Mouse (Mus musculus) lung, postnatal 0 days (tissue): ENCODE measurements around the gene Sf3b3. TPM values are rescaled to one million over a fixed set of nuclear protein-coding genes. Genes with fewer than 3 reads are reported as not detected.
A peak's percentile ranks its signal among the peaks of the same experiment; 100 is the strongest.
"Not testable (repeated sequence)": the region's sequence is repeated elsewhere in the genome, so short reads cannot be mapped to it uniquely, and the experiment has no call there.

Experiments used
- ATAC-seq: fragments of 200-750 bp; cut with Nextera tagmentation; 2 replicates; pipeline ENCODE4 v1.8.0; 2017; ENCODE audit warnings: moderate library complexity
- DNase-seq: peaks from one replicate; pipeline ENCODE4 v3.0.0-alpha.2; 2016; ENCODE audit warnings: low spot score
- H3K27ac ChIP-seq: fragments of 300-500 bp; sonication (generic); 2 replicates; pipeline ENCODE4 v1.5.1; 2014; ENCODE audit warnings: antibody characterized with exemption, mild to moderate bottlenecking, low read length, mixed read lengths
- H3K27me3 ChIP-seq: fragments of 300-500 bp; sonication (generic); replicated peaks from 2 replicates; pipeline ENCODE4 v1.6.1; 2014; ENCODE audit warnings: low read length, mixed read lengths; ENCODE audit not compliant: insufficient read depth
- H3K36me3 ChIP-seq: fragments of 300-500 bp; sonication (generic); 2 replicates; pipeline ENCODE4 v1.6.1; 2014; ENCODE audit warnings: low read length, mixed read lengths; ENCODE audit not compliant: insufficient read depth
- H3K4me1 ChIP-seq: fragments of 300-500 bp; sonication (generic); 2 replicates; pipeline ENCODE4 v1.6.1; 2014; ENCODE audit warnings: antibody characterized with exemption, low read depth, low read length, mixed read lengths; ENCODE audit not compliant: insufficient read depth
- H3K4me2 ChIP-seq: fragments of 300-500 bp; sonication (generic); replicated peaks from 2 replicates; pipeline ENCODE4 v1.6.1; 2014; ENCODE audit warnings: low read depth, mild to moderate bottlenecking, low read length, moderate library complexity, mixed read lengths
- H3K4me3 ChIP-seq: fragments of 300-500 bp; sonication (generic); 2 replicates; pipeline ENCODE4 v1.5.1; 2014; ENCODE audit warnings: low read depth, low read length
- H3K9ac ChIP-seq: fragments of 300-500 bp; sonication (generic); replicated peaks from 2 replicates; pipeline ENCODE4 v1.6.1; 2014; ENCODE audit warnings: low read depth, mild to moderate bottlenecking
- H3K9me3 ChIP-seq: fragments of 300-500 bp; sonication (generic); 2 replicates; pipeline ENCODE4 v1.6.1; 2016; ENCODE audit warnings: low read length, mixed read lengths
- CTCF ChIP-seq: IDR thresholded peaks from 2 replicates; pipeline ENCODE4 v1.5.1; 2016; ENCODE audit warnings: antibody characterized with exemption, mild to moderate bottlenecking
- EP300 ChIP-seq: IDR thresholded peaks from 2 replicates; pipeline ENCODE4 v1.6.1; 2016; ENCODE audit warnings: antibody characterized with exemption, mild to moderate bottlenecking, control low read depth
- WGBS: fragments of 180-500 bp; shearing (Covaris S2); extraction: QIAGEN DNeasy Blood & Tissue Kit; methylation state at CpG from one replicate; pipeline ENCODE4 v1.1.7; 2014; 5-methylcytosine and 5-hydroxymethylcytosine counted together
- polyA plus RNA-seq: library from polyadenylated mRNA; unstranded; fragments of >200 nt; fragmentation: Nextera tagmentation; extraction: Ambion mirVana; gene quantifications from 2 replicates; pipeline ENCODE4 v1.2.1, GENCODE M21; 2015

Gene Sf3b3
- polyA plus RNA-seq, 1 experiment from 2014 or later = 41.1 TPM

- peaks cover 42% of the 10 kb centered on the region for H3K36me3 ChIP-seq
These were observed 35.2 kb upstream of the Sf3b3 start for GRCm38 (mm10) chr8:110881741-110882310.

GRCm38 (mm10) chr8:110877862-110878261 lies 31.3 kb upstream of the Sf3b3 start:
- H3K4me2 ChIP-seq = no peak overlapping the region
- H3K4me1 ChIP-seq = no peaks in the 10 kb centered on the region
- no peak overlapping the region for H3K9ac ChIP-seq
- no peak for TF ChIP-seq EP300
- TF ChIP-seq CTCF = no peak
- H3K36me3 ChIP-seq = peaks cover 51% of the 10 kb centered on the region
- H3K4me3 ChIP-seq = no peak overlapping the region
- H3K27ac ChIP-seq = no peak overlapping the region
- H3K9me3 ChIP-seq = no peaks in the 10 kb centered on the region
- no peaks in the 10 kb centered on the region for H3K27me3 ChIP-seq
- ATAC-seq (no peak), DNase-seq (no peak)
- 80% methylated on average over 4 of the region's 4 CpGs for WGBS

More at GRCm38 (mm10) chr8:110881741-110882310, 35.2 kb upstream of the Sf3b3 start:
- no peak for ATAC-seq
- H3K4me2 ChIP-seq = no peak overlapping the region
- WGBS = 95% methylated on average over 10 of the region's 10 CpGs
- TF ChIP-seq EP300 = no peak
- TF ChIP-seq CTCF = no peak
- no peaks in the 10 kb centered on the region for H3K4me1 ChIP-seq
- no peak for DNase-seq
- no peak overlapping the region for H3K9ac ChIP-seq
- H3K9me3 ChIP-seq = no peaks in the 10 kb centered on the region
- H3K27me3 ChIP-seq = no peaks in the 10 kb centered on the region
- no peak overlapping the region for H3K4me3 ChIP-seq
- H3K27ac ChIP-seq = no peak overlapping the region

- H3K27me3 ChIP-seq = no peaks in the 10 kb centered on the region
- WGBS = 95% methylated on average over 2 of the region's 2 CpGs
- no peaks in the 10 kb centered on the region for H3K9me3 ChIP-seq
- ATAC-seq (no peak), DNase-seq (no peak)
- H3K27ac ChIP-seq = no peak overlapping the region
- H3K4me1 ChIP-seq = no peaks in the 10 kb centered on the region
- TF ChIP-seq EP300 (no peak), CTCF (no peak)
- no peak overlapping the region for H3K9ac ChIP-seq
- peaks cover 24% of the 10 kb centered on the region for H3K36me3 ChIP-seq
- H3K4me3 ChIP-seq = no peak overlapping the region
- no peak overlapping the region for H3K4me2 ChIP-seq
These were observed 23.9 kb upstream of the Sf3b3 start for GRCm38 (mm10) chr8:110870501-110870900.

- 96% methylated on average over 7 of the region's 7 CpGs for WGBS
These were observed 14.9 kb upstream of the Sf3b3 start for GRCm38 (mm10) chr8:110861347-110862025.

GRCm38 (mm10) chr8:110859651-110860501 lies 13.3 kb upstream of the Sf3b3 start:
- H3K4me2 ChIP-seq = no peak overlapping the region
- TF ChIP-seq EP300 = no peak
- peak; percentile 62 for TF ChIP-seq CTCF
- H3K9me3 ChIP-seq = no peaks in the 10 kb centered on the region
- no peak overlapping the region for H3K4me3 ChIP-seq
- DNase-seq (peak; percentile 26), ATAC-seq (no peak)
- H3K27me3 ChIP-seq = no peaks in the 10 kb centered on the region
- no peak overlapping the region for H3K27ac ChIP-seq
- WGBS = 75% methylated on average over 7 of the region's 7 CpGs
- no peak overlapping the region for H3K9ac ChIP-seq
- no peaks in the 10 kb centered on the region for H3K4me1 ChIP-seq
- peaks cover 42% of the 10 kb centered on the region; the same call in 1 of the 2 replicates for H3K36me3 ChIP-seq

More at GRCm38 (mm10) chr8:110861347-110862025, 14.9 kb upstream of the Sf3b3 start:
- ATAC-seq, H3K4me2 ChIP-seq, H3K27ac ChIP-seq, H3K9me3 ChIP-seq, DNase-seq, H3K9ac ChIP-seq, H3K4me1 ChIP-seq, H3K27me3 ChIP-seq, H3K4me3 ChIP-seq: not testable (repeated sequence)
- peaks cover 49% of the 10 kb centered on the region for H3K36me3 ChIP-seq

- DNase-seq (peak; percentile 28), ATAC-seq (no peak)
- H3K9me3 ChIP-seq = no peaks in the 10 kb centered on the region
- TF ChIP-seq CTCF (peak; percentile 42), EP300 (no peak)
- H3K4me1 ChIP-seq = no peaks in the 10 kb centered on the region
- WGBS = 84% methylated on average over 4 of the region's 5 CpGs
- no peak overlapping the region for H3K27ac ChIP-seq
- H3K9ac ChIP-seq = no peak overlapping the region
- no peak overlapping the region for H3K4me3 ChIP-seq
- H3K27me3 ChIP-seq = no peaks in the 10 kb centered on the region
- H3K4me2 ChIP-seq = no peak overlapping the region
- peaks cover 46% of the 10 kb centered on the region; the same call in 1 of the 2 replicates for H3K36me3 ChIP-seq
These were observed 10.3 kb upstream of the Sf3b3 start for GRCm38 (mm10) chr8:110856760-110857461.

GRCm38 (mm10) chr8:110856073-110856472 lies 9.5 kb upstream of the Sf3b3 start:
- H3K4me1 ChIP-seq, DNase-seq, H3K4me3 ChIP-seq, H3K27me3 ChIP-seq, ATAC-seq, H3K9me3 ChIP-seq, H3K9ac ChIP-seq, H3K27ac ChIP-seq, H3K4me2 ChIP-seq: not testable (repeated sequence)
- 90% methylated on average over 3 of the region's 4 CpGs for WGBS
- H3K36me3 ChIP-seq = peaks cover 54% of the 10 kb centered on the region; the same call in 1 of the 2 replicates
